Mouse (Mus musculus) hindbrain, embryonic 11.5 days (tissue): ENCODE measurements around the gene Klhdc8b. TPM values are rescaled to one million over a fixed set of nuclear protein-coding genes. Genes with fewer than 3 reads are reported as not detected.

Source experiments
- ATAC-seq: fragments of 200-750 bp; cut with Nextera tagmentation; 2 replicates; pipeline ENCODE4 v1.8.0; 2017; ENCODE audit warnings: mild to moderate bottlenecking, moderate TSS enrichment, moderate library complexity; ENCODE audit not compliant: low FRiP score
- DNase-seq: peaks from one replicate; pipeline ENCODE4 v3.0.0-alpha.2; 2015; ENCODE audit warnings: low spot score
- H3K27ac ChIP-seq: fragments of 300-500 bp; sonication (generic); 2 replicates; pipeline ENCODE4 v1.5.1; 2014; ENCODE audit warnings: mild to moderate bottlenecking, low read depth, low read length
- H3K27me3 ChIP-seq: fragments of 300-500 bp; sonication (generic); 2 replicates; pipeline ENCODE4 v1.6.1; 2014; ENCODE audit warnings: mild to moderate bottlenecking, low read length, moderate library complexity, mixed read lengths; ENCODE audit not compliant: control insufficient read depth, insufficient read depth
- H3K36me3 ChIP-seq: fragments of 300-500 bp; sonication (generic); 2 replicates; pipeline ENCODE4 v1.6.1; 2014; ENCODE audit warnings: mild to moderate bottlenecking, low read length, moderate library complexity, mixed read lengths; ENCODE audit not compliant: control insufficient read depth, insufficient read depth
- H3K4me1 ChIP-seq: fragments of 300-500 bp; sonication (generic); replicated peaks from 2 replicates; pipeline ENCODE4 v1.6.1; 2014; ENCODE audit warnings: low read length, mixed read lengths; ENCODE audit not compliant: control insufficient read depth, insufficient read depth
- H3K4me2 ChIP-seq: fragments of 300-500 bp; sonication (generic); replicated peaks from 2 replicates; pipeline ENCODE4 v1.6.1; 2014; ENCODE audit warnings: mild to moderate bottlenecking, low read depth, low read length
- H3K4me3 ChIP-seq: fragments of 300-500 bp; sonication (generic); 2 replicates; pipeline ENCODE4 v1.5.1; 2014; ENCODE audit warnings: low read depth, low read length
- H3K9ac ChIP-seq: fragments of 300-500 bp; sonication (generic); 2 replicates; pipeline ENCODE4 v1.6.1; 2014; ENCODE audit warnings: low read depth, low read length
- H3K9me3 ChIP-seq: fragments of 300-500 bp; sonication (generic); 2 replicates; pipeline ENCODE4 v1.6.1; 2016; ENCODE audit warnings: low read length; ENCODE audit not compliant: control insufficient read depth
- WGBS: fragments of 180-500 bp; shearing (Covaris S2); extraction: QIAGEN DNeasy Blood & Tissue Kit; methylation state at CpG from one replicate; pipeline ENCODE4 v1.1.7; 2014; 5-methylcytosine and 5-hydroxymethylcytosine counted together
- polyA plus RNA-seq: library from polyadenylated mRNA; unstranded; fragments of >200 nt; fragmentation: Nextera tagmentation; extraction: Ambion mirVana; gene quantifications from 2 replicates; pipeline ENCODE4 v1.2.1, GENCODE M21; 2014

Klhdc8b gene
- polyA plus RNA-seq: 23.8 and 28.8 TPM in 2 replicates

- Histone ChIP-seq H3K4me1 (peaks cover 3% of the 10 kb centered on the region; the same call in 1 of the 2 replicates), H3K4me2 (peak within 1 kb of the TSS; percentile 89), H3K27ac (peak within 1 kb of the TSS; percentile 76), H3K9ac (peak within 1 kb of the TSS; percentile 91), H3K36me3 (peaks cover 8% of the 10 kb centered on the region; the same call in 1 of the 2 replicates), H3K9me3 (no peaks in the 10 kb centered on the region), H3K4me3 (peak within 1 kb of the TSS; percentile 98), H3K27me3 (no peaks in the 10 kb centered on the region)
- DNase-seq (peak; percentile 33), ATAC-seq (peak; percentile 44; the same call in 1 of the 2 replicates)
- WGBS: 24% methylated on average over 11 of the region's 11 CpGs
Measured at GRCm38 (mm10) chr9:108461181-108461631, at the start of gene Klhdc8b. Klhdc8b (minus strand) TSS chr9:108461581.

GRCm38 (mm10) chr9:108508776-108509175, 47.4 kb upstream of the Klhdc8b start:
- no peaks in the 10 kb centered on the region for H3K27me3 ChIP-seq
- no peak for DNase-seq
- H3K4me1 ChIP-seq: peaks cover 4% of the 10 kb centered on the region
- H3K27ac ChIP-seq: no peak overlapping the region
- peaks cover 6% of the 10 kb centered on the region; the same call in 1 of the 2 replicates for H3K36me3 ChIP-seq
- peak overlapping the region; percentile 77 for H3K9ac ChIP-seq
- H3K9me3 ChIP-seq: no peaks in the 10 kb centered on the region
- 80% methylated on average over 7 of the region's 7 CpGs for WGBS
- H3K4me2 ChIP-seq: peak overlapping the region; percentile 81
- ATAC-seq: no peak
- H3K4me3 ChIP-seq: peak overlapping the region; percentile 59; the same call in 1 of the 2 replicates

- Histone ChIP-seq H3K9ac (peak within 1 kb of the TSS; percentile 77), H3K4me1 (peaks cover 4% of the 10 kb centered on the region), H3K4me3 (peak within 1 kb of the TSS; percentile 59), H3K27me3 (no peaks in the 10 kb centered on the region), H3K36me3 (peaks cover 2% of the 10 kb centered on the region; the same call in 1 of the 2 replicates), H3K9me3 (no peaks in the 10 kb centered on the region), H3K27ac (peak within 1 kb of the TSS; percentile 56; the same call in 1 of the 2 replicates), H3K4me2 (peak within 1 kb of the TSS; percentile 81)
- DNase-seq (peak; percentile 95), ATAC-seq (peak; percentile 98)
- WGBS: 1% methylated on average over 37 of the region's 37 CpGs
Measured at GRCm38 (mm10) chr9:108507619-108508434, 46.4 kb upstream of the Klhdc8b start, which contains the start of gene Qars. Qars (plus strand) TSS chr9:108507706.

DNA sequence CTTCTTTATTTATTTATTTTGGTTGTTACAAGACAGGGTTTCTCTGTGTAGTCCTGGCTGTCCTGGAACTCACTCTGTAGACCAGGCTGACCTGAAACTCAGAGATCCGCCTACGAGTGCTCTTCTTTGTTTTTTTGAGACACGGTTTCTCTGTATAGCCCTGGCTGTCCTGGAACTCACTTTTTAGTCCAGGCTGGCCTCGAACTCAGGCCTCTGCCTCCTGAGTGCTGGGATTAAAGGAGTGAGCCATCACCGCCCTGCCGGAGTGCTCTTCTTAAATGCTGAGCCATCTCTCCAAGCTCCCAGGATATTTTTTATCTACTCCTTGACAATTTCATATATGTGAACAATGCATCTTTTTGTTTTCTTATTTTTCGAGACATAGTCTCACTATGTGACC, 45.5 kb upstream of the Klhdc8b start:
- Histone ChIP-seq H3K4me2 (peak overlapping the region; percentile 81; the same call in 1 of the 2 replicates), H3K9me3 (no peaks in the 10 kb centered on the region), H3K27ac (no peak overlapping the region), H3K4me3 (no peak overlapping the region), H3K27me3 (no peaks in the 10 kb centered on the region), H3K4me1 (peaks cover 4% of the 10 kb centered on the region), H3K36me3 (peaks cover under 1% of the 10 kb centered on the region; the same call in 1 of the 2 replicates), H3K9ac (no peak overlapping the region)
- DNase-seq (no peak), ATAC-seq (no peak)
- WGBS: 90% methylated on average over 7 of the region's 7 CpGs

- Histone ChIP-seq H3K4me1 (no peaks in the 10 kb centered on the region), H3K9me3 (no peaks in the 10 kb centered on the region), H3K9ac (no peak overlapping the region), H3K27me3 (no peaks in the 10 kb centered on the region), H3K4me2 (no peak overlapping the region), H3K36me3 (peaks cover 36% of the 10 kb centered on the region), H3K4me3 (no peak overlapping the region), H3K27ac (no peak overlapping the region)
- DNase-seq (no peak), ATAC-seq (no peak)
- 96% methylated on average over 15 of the region's 15 CpGs for WGBS
Measured at GRCm38 (mm10) chr9:108499943-108500342, 38.6 kb upstream of the Klhdc8b start.

- Histone ChIP-seq H3K9me3 (no peaks in the 10 kb centered on the region), H3K4me1 (no peaks in the 10 kb centered on the region), H3K27me3 (no peaks in the 10 kb centered on the region), H3K9ac (no peak overlapping the region), H3K36me3 (peaks cover 42% of the 10 kb centered on the region), H3K4me3 (no peak overlapping the region), H3K4me2 (no peak overlapping the region), H3K27ac (no peak overlapping the region)
- 95% methylated on average over 7 of the region's 7 CpGs for WGBS
- ATAC-seq (no peak), DNase-seq (no peak)
Measured at GRCm38 (mm10) chr9:108499231-108499630, 37.9 kb upstream of the Klhdc8b start.

DNA sequence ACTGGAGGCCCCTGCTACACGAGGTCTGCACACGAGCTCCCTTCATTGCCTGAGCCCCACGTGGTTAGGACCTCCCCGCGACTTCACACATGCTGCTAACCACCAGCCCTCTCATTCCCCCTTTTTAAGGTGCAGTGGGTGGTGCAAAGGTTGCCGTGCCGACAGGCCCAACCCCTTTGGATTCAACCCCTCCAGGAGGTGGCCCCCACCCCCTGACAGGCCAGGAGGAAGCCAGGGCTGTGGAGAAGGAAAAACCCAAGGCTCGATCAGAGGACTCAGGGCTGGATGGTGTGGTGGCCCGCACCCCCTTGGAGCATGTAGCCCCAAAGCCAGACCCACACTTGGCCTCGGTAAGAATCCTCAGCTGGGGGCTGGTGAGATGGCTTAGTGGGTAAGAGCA, 33.5 kb upstream of the Klhdc8b start:
- 83% methylated on average over 10 of the region's 10 CpGs for WGBS
- H3K4me1 ChIP-seq: peaks cover 8% of the 10 kb centered on the region; the same call in 1 of the 2 replicates
- ATAC-seq: no peak
- H3K4me2 ChIP-seq: no peak overlapping the region
- H3K4me3 ChIP-seq: no peak overlapping the region
- H3K27me3 ChIP-seq: no peaks in the 10 kb centered on the region
- DNase-seq: no peak
- no peaks in the 10 kb centered on the region for H3K9me3 ChIP-seq
- no peak overlapping the region for H3K27ac ChIP-seq
- H3K36me3 ChIP-seq: peaks cover 37% of the 10 kb centered on the region
- no peak overlapping the region for H3K9ac ChIP-seq

GRCm38 (mm10) chr9:108494146-108494825, 32.9 kb upstream of the Klhdc8b start:
- ATAC-seq: no peak
- Histone ChIP-seq H3K4me3 (no peak overlapping the region; the same call in 1 of the 2 replicates), H3K4me2 (no peak overlapping the region), H3K9ac (no peak overlapping the region), H3K27ac (no peak overlapping the region), H3K9me3 (no peaks in the 10 kb centered on the region), H3K27me3 (no peaks in the 10 kb centered on the region), H3K4me1 (peaks cover 10% of the 10 kb centered on the region; the same call in 1 of the 2 replicates), H3K36me3 (peaks cover 34% of the 10 kb centered on the region)
- 97% methylated on average over 19 of the region's 19 CpGs for WGBS
- no peak for DNase-seq
